Mouse (Mus musculus): ENCODE measurements around the gene Cntnap5c.

Gene Cntnap5c

DNA sequence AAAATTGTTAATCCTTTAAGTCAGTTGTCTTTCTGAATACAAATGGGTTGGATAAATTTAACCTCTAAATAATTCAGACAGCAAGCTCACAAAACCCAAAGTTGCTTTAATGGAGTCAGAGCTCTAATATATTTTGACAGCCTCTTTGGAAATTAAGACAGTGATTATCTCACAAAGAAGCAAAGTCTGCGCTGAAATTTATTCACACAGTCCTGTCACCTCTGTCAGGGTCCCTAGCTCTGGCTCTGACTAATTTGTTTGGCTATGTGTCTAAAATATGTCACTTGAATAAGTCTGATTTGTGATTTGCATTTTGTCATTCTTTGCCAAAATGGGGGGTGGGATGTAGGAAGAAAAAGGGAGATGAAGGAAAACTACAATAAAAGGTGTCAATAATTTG, 234.0 kb downstream of the Cntnap5c start:
- no peak for DNase-seq (ENCODE audit: low read depth, low spot score)

DNA sequence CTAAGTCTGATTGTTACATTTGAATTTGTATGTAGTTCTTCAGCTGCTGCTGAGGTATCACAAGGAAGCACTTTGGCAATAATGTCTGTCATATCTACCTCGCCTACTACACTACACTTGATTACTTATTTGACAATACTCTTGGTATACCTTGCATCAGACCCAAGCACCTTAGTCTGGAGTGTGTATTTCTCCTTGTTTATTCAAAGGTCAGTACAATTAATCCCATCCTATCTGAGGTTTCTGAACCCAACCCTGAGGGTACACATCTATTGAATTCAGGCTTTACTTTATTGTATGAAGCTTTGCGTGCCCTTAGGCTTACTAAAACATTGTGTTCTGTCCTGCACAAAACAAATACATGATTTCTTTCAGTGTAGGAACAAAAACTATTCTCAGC, 235.1 kb downstream of the Cntnap5c start:
- no peak for DNase-seq (ENCODE audit: low read depth, low spot score)

DNA sequence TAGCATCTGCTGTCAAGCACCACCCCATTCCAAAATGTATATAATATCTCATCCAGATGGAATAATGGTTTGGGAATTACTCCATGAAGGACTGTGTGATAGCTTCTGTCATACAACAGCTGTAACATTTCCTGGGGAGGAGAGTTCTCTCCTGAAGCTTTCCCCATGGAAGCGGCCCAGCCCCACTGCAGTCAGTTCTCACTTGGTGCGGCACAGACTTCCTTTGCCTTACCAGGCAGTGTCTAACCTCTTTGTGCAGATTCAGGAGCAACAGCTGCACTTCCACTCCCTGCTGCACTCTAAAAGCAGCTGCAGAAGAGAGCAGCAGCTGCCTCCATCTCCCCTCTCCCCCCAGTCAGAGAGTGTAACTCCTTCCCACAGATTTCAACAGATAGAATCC, 271.8 kb downstream of the Cntnap5c start:
- no peak for DNase-seq (ENCODE audit: low read depth, low spot score)

DNA sequence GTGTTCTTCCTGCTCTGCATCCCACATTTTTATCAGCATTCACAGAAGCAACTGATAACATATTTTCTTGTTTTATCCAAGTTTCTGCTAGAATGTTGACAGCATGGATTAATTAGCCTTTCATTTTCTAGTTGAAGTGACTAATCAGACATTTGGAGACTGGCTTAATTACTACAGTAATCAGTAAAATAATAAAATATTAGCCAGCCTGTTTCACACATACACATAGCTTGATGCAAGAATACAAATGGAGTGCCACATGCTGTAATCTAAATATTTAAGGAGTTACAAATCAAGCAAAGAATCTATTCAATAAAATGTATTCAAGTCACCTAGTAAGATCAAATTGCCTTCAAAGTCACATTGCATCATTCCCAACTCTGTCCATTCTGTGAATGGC, 275.8 kb downstream of the Cntnap5c start:
- DNase-seq (ENCODE audit: low read depth, low spot score) = no peak

DNA sequence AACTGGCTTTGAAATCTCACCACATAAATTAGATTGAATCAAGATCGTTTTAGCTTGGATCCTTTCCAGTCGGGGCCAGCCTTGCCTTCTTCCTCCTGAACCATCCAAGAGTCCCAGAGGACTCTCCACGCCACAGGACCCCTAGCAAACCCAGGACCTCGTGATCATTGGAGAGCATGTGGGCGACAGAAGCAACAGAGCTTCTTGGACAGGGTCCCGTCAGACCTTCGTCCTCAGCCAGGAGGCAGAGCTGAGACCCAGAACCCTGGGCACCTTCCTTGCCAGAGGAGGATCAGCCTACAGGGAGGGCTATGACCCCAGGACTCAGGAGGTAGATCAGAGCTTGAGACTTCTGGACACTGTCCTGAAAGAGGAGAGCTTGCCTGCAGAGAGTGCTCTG, 300.5 kb downstream of the Cntnap5c start:
- DNase-seq (ENCODE audit: low read depth, low spot score) = no peak

DNA sequence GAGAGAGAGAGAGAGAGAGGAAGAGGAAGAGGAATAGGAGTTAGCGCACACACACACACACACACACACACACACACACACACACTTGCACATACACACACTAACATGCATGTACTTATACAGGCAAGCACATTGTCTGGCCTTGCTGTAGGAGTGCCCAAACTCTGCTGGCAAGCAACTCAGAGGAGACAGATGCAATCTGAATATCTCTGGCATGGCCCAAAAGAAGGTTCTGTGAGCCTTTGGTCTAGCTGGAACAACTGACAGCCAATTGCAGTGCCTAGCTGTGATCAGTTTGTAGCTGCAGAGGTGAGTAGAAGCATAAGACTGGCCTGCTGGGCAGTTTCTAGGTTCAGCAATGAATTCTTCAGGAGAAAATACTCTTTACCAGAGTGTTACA, 313.3 kb downstream of the Cntnap5c start:
- no peak for DNase-seq (ENCODE audit: low read depth, low spot score)

DNA sequence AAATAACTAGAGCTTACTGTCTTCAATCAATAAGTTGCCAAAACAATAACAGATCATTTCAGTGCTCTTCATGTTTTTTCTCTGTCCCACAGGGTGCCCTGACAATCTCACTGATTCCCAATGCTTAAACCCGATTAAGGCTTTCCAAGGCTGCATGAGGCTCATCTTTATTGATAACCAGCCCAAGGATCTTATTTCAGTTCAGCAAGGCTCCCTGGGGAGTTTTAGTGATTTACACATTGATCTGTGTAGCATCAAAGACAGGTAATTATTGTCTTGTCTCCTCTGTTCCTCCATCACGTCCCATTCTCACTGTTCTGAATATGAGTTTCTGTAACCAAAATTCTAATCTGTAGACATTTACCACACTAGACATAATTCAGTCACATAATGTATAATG, 335.1 kb downstream of the Cntnap5c start:
- DNase-seq (ENCODE audit: low read depth, low spot score) = no peak

DNA sequence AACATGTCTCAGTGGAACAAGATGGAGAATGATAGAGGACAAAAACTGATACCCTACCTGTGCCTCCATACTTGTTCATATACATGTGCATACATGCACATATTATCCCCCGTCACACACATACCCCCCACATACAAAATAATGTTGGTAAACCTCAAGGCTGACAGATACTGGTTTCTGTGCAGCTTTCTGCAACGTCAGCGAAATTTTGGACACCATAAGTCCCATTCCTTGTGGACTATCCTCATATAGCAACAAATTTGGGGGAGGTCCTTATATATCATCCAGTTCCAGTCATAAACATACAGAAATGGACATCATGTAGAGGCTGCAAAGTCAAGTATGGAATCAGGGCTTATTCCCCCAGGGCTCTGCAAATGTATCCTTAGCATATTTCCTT, 338.5 kb downstream of the Cntnap5c start:
- no peak for DNase-seq (ENCODE audit: low read depth, low spot score)

DNA sequence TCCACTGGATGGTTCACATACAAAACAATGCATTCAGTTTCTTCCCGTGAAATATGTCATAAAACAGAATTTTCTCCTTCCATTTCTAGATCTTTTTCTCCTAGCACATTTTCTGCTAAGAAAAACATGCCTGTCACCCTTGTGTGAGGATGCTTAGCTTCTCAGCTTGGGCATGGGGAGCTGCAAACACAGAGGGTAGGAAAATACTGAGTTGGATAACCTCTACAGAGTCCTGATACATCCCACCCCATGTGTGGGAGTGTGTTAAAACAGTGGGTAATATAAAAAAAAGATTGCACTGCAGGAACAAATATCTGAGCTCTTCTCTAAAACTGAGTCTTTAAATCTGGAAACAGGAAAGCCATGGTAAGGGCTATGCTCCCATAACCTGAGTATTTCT, 339.0 kb downstream of the Cntnap5c start:
- no peak for DNase-seq (ENCODE audit: low read depth, low spot score)

DNA sequence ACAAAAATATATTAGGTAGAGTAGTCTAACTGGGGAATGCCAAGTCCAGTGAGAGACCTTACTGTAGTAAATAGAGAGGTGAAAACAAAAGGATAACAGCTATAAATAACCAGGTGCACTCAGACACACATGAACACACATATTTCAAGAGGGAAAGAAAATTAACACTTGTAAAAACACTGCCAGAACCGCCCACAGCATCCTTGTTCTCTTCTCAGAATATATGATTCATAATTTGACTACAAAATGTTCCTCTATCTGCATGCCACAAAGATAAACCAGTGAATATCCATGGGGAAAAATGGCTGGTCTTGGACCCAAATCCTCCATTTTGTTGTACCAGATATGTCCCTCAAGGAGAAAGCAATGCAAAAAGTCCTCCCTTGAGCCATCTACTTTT, 417.8 kb downstream of the Cntnap5c start:
- no peak for DNase-seq (ENCODE audit: low read depth, low spot score)

DNA sequence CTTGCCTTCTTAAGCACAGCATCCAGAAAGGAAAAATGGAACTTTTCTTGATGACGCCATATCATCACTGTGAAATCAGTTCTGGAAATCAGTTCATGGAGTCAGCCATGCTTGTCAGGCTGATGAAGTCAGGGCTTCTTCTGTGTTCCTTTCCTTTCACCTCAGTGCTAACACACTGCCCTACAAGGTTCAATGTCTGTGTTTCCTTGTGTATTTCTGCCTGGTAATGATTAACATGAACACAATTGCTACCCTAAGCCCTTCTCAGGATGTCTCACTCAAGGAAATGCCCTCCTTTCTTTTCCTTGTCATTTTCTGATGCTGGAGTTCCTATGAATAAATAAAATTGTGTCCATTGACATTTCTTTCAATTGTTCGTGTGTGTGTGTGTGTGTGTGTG, 431.8 kb downstream of the Cntnap5c start:
- no peak for DNase-seq (ENCODE audit: low read depth, low spot score)

DNA sequence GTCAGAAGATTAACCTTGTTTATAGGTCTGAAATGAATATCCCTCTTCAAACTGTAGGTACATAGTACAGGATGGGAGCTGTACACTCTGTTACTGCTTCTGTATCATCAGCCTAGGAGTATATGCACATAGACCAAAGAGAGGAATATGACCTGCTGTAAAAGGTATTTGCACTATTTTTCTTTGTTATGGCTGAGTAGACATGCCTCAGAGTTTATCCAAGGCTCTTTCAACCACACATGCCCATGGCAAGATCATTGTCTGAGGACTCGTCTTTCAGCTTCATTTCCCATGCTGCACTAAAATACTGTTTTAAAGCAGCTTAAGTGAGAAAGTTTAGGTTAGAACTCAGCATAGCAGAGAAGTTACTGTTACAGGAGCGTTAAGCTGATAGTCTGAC, 498.7 kb downstream of the Cntnap5c start:
- DNase-seq (ENCODE audit: low read depth, low spot score) = no peak

DNA sequence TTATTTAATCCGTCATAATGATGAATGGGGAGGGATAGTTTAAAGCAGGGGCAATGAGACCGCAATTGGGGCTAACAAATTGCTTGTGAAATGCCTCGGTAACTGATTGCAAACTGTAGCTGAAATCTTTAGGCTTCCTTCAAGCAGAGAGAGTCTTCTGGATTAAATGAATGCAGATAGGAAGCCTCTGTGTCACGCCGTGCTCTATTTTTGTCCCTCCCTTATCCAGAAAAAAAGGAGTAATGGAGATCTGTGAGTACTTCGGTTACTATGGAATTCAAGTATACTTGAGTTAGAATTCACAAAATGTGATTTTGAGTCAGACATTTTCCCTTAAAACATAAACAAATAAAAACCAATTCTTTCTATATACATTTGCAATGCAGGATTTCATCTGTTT, 581.9 kb downstream of the Cntnap5c start:
- DNase-seq (ENCODE audit: low read depth, low spot score) = no peak

DNA sequence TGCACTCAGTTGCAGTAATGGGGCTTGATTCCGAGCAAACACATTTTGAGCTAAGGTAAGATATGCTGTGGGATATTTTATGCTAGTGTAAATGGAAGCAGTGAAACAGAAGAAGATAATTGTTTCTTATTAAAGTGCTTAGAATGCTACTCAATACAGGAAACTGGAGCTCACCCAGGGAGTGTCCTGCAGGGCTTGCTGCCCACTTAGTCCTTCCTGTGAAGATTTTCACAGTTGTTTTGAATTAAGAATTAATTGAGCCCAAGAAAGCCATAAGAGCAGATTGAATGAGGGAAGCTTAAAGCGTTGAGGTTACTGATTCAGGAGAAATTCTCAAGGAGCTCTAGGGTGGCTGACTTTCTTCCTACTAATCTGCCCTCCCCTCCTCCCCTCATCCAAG, 586.9 kb downstream of the Cntnap5c start:
- DNase-seq (ENCODE audit: low read depth, low spot score) = no peak

DNA sequence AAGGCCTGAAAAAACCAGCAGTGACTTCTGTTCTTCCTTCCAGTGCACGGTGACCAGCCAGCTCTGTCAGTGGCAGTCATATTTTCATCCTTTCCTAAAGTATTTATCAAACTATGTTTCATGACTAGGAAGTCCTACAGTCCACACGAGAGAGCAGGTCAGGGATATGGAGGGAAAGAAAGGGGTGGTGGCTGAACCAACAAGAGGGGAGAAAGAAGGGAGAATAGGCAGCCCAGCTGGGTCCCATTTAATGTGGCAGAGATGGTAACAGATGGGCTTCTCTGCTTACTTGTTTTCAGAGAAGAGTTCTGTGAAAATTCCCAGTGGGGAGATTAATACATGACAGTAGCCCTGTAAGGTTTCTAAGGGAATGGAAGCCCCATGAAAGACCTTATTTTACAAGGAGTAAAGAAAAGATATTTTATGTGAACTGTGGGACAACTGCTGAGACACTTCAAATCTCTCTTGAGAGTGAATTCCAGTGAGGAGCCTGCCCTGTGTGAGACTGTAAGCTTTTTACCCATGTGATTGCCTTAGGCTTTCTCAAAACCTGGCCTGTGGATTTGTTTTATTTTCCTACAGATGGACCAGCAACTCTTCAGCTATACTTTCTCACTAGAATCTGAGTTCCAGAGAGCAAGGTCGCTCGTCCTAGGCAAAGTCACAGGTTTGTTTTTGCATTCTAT, 594.4 kb downstream of the Cntnap5c start:
- DNase-seq (ENCODE audit: low read depth, low spot score) = no peak

DNA sequence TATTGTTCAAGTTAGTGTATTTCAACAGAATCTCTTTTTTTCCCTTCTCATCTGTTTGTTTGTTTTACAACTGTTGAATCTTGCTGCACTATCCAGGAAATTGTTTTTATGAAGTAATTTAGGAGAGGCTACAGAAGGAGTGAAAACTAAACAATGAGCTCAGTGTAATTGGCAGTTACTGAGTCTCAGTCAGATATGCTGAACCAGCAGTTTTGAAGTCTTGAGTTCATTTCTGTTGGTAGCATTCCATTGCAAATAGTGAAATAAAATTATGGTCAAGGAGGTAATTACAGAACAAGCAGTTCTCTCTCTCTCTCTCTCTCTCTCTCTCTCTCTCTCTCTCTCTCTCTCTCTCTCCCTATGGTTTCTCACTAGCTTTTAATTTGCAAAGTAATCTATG, 600.7 kb downstream of the Cntnap5c start:
- no peak for DNase-seq (ENCODE audit: low read depth, low spot score)

DNA sequence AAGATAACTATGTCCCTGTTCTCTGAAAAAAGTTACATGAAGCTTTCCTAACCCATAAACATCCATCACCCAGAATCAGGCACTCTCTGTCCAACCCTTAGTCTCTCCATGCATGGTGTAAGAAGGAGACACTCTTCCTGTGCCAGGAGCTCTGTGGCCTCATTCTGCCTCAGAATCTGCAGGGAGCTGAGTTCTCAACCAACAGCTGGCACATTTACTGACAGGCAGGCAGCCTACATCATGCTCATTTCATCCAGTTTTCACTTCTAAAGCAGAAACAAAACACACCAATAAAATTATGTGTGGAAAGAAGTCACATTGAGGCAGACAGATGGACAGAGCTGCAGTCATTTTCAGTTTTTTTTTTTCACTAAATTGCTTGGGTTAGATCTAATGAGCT, 638.4 kb downstream of the Cntnap5c start:
- no peak for DNase-seq (ENCODE audit: low read depth, low spot score)

DNA sequence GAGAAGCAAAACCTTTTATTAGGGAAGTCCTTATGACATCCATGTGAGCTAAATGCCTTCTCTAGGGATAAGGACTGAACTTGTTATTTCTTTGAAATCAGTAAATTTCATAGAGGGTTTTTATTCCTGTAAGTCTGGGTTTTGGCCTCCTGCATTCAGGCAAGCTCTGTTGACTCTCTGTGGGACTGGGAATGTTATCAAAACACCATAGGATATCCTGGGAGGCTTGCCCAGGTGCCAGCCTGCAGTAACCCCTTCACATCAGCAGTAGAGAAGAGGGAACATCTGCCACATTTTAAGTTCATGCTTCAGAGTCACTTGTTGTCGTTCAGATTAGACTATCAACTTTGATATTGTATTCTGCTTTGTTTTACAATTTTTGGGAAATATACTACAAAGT, 639.4 kb downstream of the Cntnap5c start:
- DNase-seq (ENCODE audit: low read depth, low spot score) = no peak

DNA sequence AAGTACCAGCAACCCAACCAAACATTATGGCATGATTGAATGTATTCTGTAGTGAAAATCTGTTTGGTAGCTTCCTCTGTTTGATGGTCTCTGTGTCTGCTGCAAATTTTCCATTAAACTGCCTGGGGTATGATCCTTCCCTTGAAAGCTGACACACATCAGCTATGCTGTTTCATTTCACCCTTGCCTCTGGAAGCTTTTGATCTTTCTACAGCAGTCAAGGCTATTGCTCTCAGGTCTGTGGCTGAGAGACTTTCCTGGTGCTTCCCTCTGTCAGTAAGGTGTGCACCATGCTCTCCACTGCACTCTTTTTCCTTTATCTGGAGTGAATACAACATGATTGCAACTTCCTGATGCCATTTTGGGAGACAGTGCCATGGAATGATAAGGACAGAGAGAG, 668.1 kb downstream of the Cntnap5c start:
- no peak for DNase-seq (ENCODE audit: low read depth, low spot score)
